Mouse (Mus musculus): ENCODE data around the gene Mtfp1. TPM values are rescaled to one million over a fixed set of nuclear protein-coding genes. Genes with fewer than 3 reads are reported as not detected.

Gene Mtfp1
- total RNA-seq (2015) = 9.7 and 12.0 TPM in 2 replicates
- 9.2 and 12.0 TPM in 2 replicates for total RNA-seq (2017)

DNA sequence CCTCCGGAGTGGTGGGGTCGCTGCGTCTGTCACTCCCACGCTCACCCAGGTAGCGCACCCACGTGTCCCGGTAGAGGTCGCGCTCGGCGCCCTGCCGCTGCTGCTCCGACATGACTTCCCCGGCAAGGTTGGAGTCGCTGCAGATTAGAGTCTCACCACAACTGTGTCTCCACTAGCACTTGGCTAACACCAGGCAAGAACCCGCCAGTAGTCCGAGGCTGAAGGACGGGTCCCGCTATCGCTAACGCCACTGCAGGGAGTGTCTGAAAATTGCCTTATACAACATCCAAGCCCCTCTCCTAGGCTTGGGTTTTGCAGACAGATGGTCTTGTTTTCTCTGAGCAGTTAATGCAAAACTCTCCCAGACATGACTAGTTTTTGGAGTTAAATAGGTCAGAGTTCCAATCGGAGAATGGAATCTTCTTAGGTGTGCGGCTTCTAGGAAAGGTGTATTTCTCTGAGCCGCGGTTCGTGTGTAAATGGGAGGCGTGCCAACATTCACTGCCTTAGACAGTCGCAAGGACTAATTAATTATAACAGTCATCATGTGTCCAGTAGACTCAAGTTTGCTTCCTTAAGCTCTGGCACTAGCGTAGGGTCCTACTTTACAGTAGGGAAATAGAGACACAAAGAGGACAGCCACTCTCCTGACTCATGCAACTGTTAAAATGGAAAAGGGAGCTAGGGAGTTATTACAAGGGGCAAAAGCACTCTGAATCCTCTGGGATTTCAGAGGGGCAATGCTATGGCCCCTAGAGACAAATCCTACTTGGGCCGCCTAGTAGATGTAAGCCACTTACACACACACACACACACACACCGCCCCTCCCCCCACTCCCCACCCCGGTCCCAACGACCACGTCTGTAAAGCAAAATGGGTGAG, at the start of gene Mtfp1:
Mtfp1 (minus strand) TSS at position 275 of the 883 bp plus-strand sequence.
- ATAC-seq (replicated peaks; ENCODE audit: poor library complexity) = peak; percentile 21

DNA sequence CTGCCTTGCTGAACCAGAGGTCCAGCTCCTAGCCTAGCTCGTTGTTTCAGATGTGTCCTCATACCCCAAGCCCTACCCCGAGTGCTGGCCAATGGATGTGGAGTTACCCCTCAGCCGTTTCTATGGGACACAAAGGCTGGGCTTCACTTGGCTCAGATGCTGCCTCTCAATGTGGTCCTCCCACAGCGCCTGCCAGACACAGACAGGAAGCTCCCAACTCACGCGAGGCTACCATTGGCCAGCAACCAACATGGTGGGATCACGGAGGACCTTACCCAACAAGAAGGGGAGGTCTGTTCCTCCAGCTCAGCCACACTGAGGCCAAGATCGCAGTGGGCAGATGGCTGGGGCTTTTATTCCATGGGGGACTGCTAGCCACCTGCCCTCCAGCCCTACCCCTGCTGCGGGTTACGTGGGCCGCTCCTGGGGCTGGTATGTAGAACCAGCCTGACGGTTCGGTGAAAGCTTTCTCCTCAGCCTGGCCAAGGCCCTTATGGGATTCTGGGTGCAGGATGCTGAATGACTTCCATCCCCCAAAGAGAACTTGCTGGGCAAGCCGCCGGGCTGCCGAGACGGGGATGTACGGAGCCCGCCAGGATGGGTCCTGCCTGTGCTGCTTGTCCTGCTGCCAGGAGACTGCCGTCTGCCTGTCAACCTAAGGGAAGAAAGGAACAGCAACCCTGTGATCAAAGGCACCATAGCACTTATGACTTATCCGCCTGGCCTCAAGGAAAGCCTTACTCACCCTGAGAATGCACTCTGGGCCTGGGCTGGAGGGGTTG, 48.2 kb upstream of the Mtfp1 start:
- no peak for ATAC-seq (replicated peaks; ENCODE audit: poor library complexity)

- ATAC-seq (replicated peaks; ENCODE audit: poor library complexity) = no peak
Observed at GRCm38 (mm10) chr11:4142352-4142751, 47.1 kb upstream of the Mtfp1 start.

DNA sequence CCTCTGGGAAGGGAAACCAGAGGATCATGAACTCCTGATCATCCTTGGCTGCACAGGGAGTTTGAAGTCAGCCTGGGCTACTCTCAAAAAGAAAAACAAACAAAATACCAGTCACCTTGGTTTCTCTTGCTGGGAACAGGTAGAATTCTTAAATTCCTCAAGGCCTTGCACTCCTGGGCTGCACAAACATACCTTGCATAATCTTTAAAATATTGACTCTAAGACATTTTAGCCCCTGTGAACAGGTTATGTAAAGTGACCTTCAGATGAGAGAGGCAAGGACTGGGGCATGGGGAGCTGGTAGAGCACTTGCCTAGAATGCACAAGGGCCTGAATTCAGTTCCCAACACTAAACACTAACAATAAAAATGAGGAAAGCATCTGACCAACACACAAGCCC, 46.3 kb upstream of the Mtfp1 start:
- ATAC-seq (replicated peaks; ENCODE audit: poor library complexity) = no peak

DNA sequence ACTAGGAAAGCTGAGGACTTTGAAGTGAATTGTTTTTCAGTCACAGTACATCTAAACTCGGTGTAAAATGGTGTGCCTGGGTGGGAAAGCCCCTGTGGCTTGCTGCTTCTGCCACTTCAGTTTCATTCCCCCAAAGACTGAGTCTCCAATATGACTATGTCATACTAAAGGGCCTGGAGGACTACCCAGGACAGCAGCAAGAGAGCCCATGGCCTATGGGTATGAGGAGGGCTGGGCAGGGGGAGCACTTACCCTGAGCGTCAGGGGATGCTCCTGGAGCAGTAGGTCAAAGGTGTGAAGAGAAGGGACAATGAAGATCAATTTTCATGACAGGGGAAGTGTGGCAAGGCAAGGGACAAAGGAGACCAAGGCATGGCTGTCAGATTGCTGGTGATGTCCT, 43.7 kb upstream of the Mtfp1 start:
- ATAC-seq (replicated peaks; ENCODE audit: poor library complexity) = no peak

DNA sequence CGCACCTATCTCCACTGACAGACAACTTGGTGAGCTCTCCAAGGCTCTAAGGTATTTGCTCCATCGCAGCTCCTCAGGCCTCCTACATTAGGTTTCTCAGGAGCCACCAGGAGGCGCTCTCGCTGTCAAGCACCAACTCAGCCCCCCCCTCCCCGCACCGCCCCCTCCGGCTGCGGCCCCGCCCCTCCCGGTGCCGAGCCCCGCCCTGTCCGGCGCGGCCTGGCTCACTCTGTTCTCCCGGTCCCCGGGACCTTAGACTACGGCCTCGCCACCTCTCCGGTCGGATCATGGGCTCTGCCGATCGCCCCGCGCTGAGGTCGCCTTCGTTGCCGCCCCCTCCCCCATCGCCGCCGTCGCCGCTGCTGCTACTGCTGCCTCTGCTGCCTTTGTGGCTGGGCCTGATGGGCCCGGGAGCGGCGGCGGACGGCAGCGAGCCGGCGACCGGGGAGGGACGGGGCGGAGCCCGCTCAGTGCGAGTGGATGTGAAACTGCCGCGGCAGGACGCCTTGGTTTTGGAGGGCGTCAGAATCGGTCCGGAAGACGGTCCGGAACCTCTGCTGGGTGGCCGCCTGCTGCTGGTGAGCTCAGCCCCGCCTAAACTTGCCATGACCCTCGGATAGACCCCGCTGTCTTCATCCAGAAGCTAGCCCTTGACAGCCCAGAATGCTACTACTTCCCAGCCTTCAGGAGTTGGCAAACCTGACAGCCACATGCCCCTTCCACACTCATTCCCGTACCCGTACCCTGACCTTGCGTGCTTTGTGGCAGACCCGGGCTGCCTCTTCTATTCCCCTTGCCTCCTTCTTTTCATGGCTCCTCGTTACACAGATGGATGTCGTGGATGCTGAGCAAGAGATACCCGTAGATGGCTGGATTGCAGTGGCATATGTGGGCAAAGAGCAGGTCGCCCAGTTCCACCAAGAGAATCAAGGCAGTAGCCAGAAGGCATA, 40.0 kb upstream of the Mtfp1 start, which contains the start of gene Rnf215:
Rnf215 (plus strand) TSS at position 217 of the 950 bp plus-strand sequence.
- ATAC-seq (replicated peaks; ENCODE audit: poor library complexity) = peak; percentile 93

DNA sequence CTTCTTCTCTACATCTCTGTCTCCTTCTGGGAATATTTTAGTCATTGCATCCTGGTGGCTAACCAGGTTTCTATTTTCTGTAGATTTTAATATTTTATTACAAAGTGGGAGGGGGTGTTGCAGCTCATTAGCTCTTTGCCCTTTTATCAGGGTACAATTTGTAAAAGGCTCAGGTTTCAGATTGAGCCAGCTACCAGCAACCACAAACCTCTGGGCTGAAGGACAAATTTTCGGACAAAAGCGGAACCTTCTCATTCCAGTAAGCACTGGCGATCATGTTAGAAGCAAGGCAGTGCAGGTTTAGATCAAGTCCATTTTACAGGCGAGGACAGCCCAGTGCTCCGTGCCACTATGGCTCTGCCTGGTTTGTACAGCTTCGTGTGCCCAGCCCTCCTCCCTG, 39.2 kb upstream of the Mtfp1 start:
- 0 out of 2 replicates have a peak, but pooled peaks have one; percentile 2 for ATAC-seq (replicated peaks; ENCODE audit: poor library complexity)

GRCm38 (mm10) chr11:4133450-4133849, 38.2 kb upstream of the Mtfp1 start:
- 0 out of 2 replicates have a peak, but pooled peaks have one; percentile 31 for ATAC-seq (replicated peaks; ENCODE audit: poor library complexity)

DNA sequence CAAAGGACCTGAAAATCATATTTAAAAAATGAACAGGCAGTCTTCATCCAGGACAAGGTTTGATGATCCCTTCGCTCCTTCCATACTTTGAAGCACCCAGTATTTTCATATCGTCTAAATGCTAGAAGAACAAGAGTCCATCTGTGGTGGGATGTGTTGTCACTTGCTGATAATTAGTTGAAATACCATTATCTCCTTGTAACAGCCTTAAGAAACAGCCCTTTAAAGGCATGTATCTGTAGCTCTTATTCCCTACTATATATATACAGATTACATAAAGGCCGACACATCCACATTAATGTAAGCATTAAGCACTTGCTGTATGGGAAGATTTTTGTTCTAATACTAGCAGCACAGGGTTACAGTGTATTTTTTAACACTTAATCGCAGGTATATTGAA, 33.2 kb upstream of the Mtfp1 start:
- peak; percentile 50 for ATAC-seq (replicated peaks; ENCODE audit: poor library complexity)

DNA sequence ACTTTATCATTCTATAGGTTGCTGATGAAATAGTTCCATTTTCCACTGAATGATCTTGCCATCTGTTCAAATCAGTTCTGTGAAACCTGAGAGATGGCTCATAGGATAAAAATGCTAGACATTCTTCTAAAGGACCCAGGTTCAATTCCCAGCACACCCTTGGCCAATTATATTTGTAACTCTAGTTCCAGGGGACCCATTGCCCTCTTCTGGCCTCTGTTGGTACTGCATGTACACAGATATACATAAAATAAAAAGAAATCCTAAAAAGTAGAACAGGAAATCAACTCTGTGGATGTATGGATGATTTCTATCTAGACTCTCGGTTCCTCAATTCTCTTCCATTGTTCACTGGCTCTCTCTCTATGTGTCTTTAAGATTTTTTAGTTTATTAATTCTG, 31.8 kb upstream of the Mtfp1 start:
- no peak for ATAC-seq (replicated peaks; ENCODE audit: poor library complexity)

DNA sequence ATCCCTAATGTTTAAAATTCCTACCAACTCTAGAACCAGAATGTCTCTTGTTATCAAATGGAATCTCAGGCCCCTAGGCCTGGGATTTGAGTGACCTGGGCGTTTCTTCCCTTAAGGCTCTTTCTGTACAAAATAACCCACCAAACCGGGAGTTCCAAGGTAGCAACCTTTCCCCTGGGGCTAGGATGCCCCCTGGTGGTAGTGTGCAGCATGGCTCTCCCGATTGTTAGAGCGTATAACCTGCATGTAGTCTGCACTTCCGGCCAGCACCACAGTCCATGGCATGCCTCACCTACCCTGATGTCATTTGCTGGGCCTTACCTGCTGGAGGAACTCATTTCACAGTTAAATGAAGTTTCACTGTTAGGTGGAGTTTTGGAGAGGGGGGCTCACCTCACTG, 28.7 kb upstream of the Mtfp1 start:
- ATAC-seq (replicated peaks; ENCODE audit: poor library complexity) = peak; percentile 75

- ATAC-seq (replicated peaks; ENCODE audit: poor library complexity) = peak; percentile 74
Observed at GRCm38 (mm10) chr11:4122742-4123579, 27.7 kb upstream of the Mtfp1 start, which contains the start of gene Sec14l2. Gene Sec14l2, minus strand, starts transcription at chr11:4123415.

GRCm38 (mm10) chr11:4122226-4122625, 27.0 kb upstream of the Mtfp1 start:
- ATAC-seq (replicated peaks; ENCODE audit: poor library complexity) = no peak

DNA sequence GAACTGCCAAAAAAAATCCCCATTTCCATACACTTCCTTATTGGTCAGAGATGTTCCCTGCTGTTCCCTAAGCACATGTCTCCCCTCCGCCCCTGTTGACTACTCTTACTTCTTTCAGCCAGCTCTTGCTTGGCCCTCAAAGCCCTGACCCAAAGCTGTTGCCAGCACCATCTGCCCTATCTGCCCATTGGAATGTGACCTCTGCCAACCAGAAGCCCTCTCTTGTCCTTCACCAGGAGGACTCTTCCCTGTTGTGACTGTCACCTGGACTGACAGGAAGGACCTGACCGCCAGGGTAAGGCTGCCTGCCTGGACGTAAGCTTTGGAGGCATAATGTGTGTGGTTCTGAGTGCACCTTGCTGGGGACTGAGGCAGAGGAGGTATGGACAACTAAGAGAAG, 26.4 kb upstream of the Mtfp1 start:
- no peak for ATAC-seq (replicated peaks; ENCODE audit: poor library complexity)

DNA sequence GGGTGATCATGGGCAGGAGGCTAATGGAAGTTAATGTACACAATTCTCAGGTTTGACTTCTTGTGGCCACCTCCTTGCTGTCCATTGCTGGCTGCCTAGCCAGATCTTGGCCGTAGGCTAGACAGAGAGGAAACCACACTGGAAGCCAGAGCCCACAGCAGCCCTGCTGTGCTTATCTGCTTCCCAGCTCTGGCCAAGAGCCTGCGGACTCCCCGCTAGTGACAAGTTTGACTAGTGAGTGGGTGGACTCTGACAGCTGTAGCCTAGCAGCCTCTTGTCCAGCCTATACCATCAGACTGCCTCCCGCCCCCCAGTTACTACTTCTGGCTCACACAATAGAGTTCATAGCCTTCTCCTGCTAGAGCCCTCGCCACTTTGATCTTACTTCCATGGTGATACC, 24.4 kb upstream of the Mtfp1 start:
- no peak for ATAC-seq (replicated peaks; ENCODE audit: poor library complexity)

GRCm38 (mm10) chr11:4118081-4118921, 23.1 kb upstream of the Mtfp1 start:
- peak; percentile 24 for ATAC-seq (replicated peaks; ENCODE audit: poor library complexity)

GRCm38 (mm10) chr11:4117372-4118071, 22.3 kb upstream of the Mtfp1 start:
- peak; percentile 27 for ATAC-seq (replicated peaks; ENCODE audit: poor library complexity)

All from megakaryocyte progenitor cell, adult 5-6 weeks (primary cell).